Mouse (Mus musculus): ENCODE results near the gene Cnnm2. TPM values are rescaled to one million over a fixed set of nuclear protein-coding genes. Genes with fewer than 3 reads are reported as not detected.
A peak's percentile ranks its signal among the peaks of the same experiment; 100 is the strongest.
"Not testable (repeated sequence)": the region's sequence is repeated elsewhere in the genome, so short reads cannot be mapped to it uniquely, and the experiment has no call there.

Gene Cnnm2
- polyA plus RNA-seq, 1 experiment from 2014 or later: 2.4 TPM

GRCm38 (mm10) chr19:46727140-46727736 lies 34.2 kb upstream of the Cnnm2 start:
- ATAC-seq: no peak
- Histone ChIP-seq H3K4me3 (ENCODE audit: low read depth, low read length) (no peak overlapping the region), H3K27me3 (replicated peaks; ENCODE audit: insufficient read depth, low read length) (no peaks in the 10 kb centered on the region), H3K9ac (replicated peaks; ENCODE audit: low read depth) (no peak overlapping the region), H3K9me3 (ENCODE audit: low read length) (no peaks in the 10 kb centered on the region), H3K4me2 (replicated peaks; ENCODE audit: low read depth, low read length) (no peak overlapping the region), H3K4me1 (ENCODE audit: insufficient read depth, low read depth, low read length) (no peaks in the 10 kb centered on the region), H3K27ac (ENCODE audit: low read length) (no peak overlapping the region), H3K36me3 (ENCODE audit: insufficient read depth, low read length) (0 out of 2 replicates have a peak, but pooled peaks cover 7% of the 10 kb centered on the region)
- TF ChIP-seq CTCF (IDR thresholded peaks at IDR 0.05) (no peak), EP300 (IDR thresholded peaks at IDR 0.05) (no peak)
- peak; percentile 5 for DNase-seq (ENCODE audit: low spot score)
- WGBS: 54% methylated on average over 8 of the region's 8 CpGs

DNA sequence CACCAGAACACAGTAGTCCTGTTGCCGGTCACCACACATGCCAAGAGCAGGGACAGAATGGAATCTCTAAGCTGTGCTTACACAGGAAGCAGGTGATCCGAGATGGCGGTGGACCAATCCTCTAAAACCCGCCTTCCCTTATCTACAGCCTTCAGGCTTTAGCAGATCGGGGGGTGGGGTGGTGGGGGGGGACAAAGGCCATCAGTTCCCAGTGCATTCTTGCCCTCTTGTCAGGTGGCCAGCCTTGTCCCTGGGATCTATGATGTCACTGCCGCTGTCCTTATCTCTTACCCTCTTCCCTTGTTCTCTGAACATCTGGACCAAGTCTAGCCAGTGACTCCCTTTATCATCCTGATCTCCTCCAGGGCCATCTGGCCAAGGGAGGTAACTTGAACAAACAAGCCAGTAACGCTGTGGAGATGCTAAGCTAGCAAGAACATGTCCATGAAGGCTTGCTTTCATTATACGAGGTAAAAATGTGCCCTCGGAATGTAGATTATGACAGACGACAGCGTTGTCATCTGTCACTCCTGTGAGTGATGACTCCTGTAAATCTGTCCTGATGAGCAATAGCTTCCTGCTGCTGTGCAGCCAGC lies 33.4 kb upstream of the Cnnm2 start:
- ATAC-seq: no peak
- no peaks in the 10 kb centered on the region for H3K9me3 ChIP-seq (ENCODE audit: low read length)
- WGBS: 38% methylated on average over 11 of the region's 11 CpGs
- TF ChIP-seq CTCF (IDR thresholded peaks at IDR 0.05) (no peak), EP300 (IDR thresholded peaks at IDR 0.05) (no peak)
- no peak overlapping the region for H3K9ac ChIP-seq (replicated peaks; ENCODE audit: low read depth)
- no peak for DNase-seq (ENCODE audit: low spot score)
- H3K4me1 ChIP-seq (ENCODE audit: insufficient read depth, low read depth, low read length): no peaks in the 10 kb centered on the region
- no peak overlapping the region for H3K4me2 ChIP-seq (replicated peaks; ENCODE audit: low read depth, low read length)
- H3K27me3 ChIP-seq (replicated peaks; ENCODE audit: insufficient read depth, low read length): no peaks in the 10 kb centered on the region
- no peak overlapping the region for H3K27ac ChIP-seq (ENCODE audit: low read length)
- 0 out of 2 replicates have a peak, but pooled peaks cover 7% of the 10 kb centered on the region for H3K36me3 ChIP-seq (ENCODE audit: insufficient read depth, low read length)
- H3K4me3 ChIP-seq (ENCODE audit: low read depth, low read length): no peak overlapping the region

DNA sequence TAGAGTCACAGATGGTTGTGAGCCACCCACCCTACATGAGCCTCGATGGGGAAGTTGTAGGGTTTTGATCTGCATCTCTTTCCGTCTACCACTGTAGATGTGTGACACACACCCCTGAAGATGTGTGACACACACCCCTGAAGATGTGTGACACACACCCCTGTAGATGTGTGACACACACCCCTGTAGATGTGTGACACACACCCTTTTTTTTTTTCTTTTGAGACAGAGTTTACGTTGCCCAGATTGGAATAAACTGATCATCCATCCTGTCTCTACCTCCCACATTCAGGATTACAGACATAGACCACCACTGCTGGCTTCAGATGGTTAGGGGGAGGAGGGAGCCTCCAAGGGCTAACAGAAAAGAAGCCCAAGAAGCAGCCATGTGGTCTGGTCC lies 32.5 kb upstream of the Cnnm2 start:
- H3K27ac ChIP-seq (ENCODE audit: low read length): no peak overlapping the region
- TF ChIP-seq EP300 (IDR thresholded peaks at IDR 0.05) (no peak), CTCF (IDR thresholded peaks at IDR 0.05) (no peak)
- H3K9me3 ChIP-seq (ENCODE audit: low read length): no peaks in the 10 kb centered on the region
- H3K9ac ChIP-seq (replicated peaks; ENCODE audit: low read depth): no peak overlapping the region
- no peak overlapping the region for H3K4me2 ChIP-seq (replicated peaks; ENCODE audit: low read depth, low read length)
- no peak for ATAC-seq
- no peak overlapping the region for H3K4me3 ChIP-seq (ENCODE audit: low read depth, low read length)
- no peaks in the 10 kb centered on the region for H3K4me1 ChIP-seq (ENCODE audit: insufficient read depth, low read depth, low read length)
- no peaks in the 10 kb centered on the region for H3K27me3 ChIP-seq (replicated peaks; ENCODE audit: insufficient read depth, low read length)
- WGBS: 73% methylated on average over 3 of the region's 3 CpGs
- no peak for DNase-seq (ENCODE audit: low spot score)
- H3K36me3 ChIP-seq (ENCODE audit: insufficient read depth, low read length): 0 out of 2 replicates have a peak, but pooled peaks cover 7% of the 10 kb centered on the region

DNA sequence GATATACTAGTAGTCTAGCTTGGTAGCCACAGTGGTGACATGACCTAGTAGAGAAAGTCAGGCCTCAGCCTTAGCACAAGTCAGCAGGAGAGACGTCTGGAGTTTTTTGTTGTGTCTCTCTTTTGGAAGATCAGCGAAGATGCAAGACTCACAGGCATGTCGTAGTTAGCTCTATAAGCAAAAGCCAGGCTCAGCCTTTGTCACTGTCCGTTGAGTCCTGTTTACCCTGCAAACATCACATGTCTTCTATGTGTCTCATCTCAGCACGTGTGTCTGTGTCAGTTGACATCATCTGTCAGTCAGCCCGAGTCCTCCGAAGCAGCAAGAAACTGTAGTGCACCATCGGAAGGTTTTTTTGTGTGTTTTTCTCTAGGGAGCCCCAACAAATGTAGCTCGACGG lies 30.0 kb upstream of the Cnnm2 start:
- no peak for ATAC-seq
- Histone ChIP-seq H3K4me1 (ENCODE audit: insufficient read depth, low read depth, low read length) (no peaks in the 10 kb centered on the region), H3K9ac (replicated peaks; ENCODE audit: low read depth) (no peak overlapping the region), H3K4me2 (replicated peaks; ENCODE audit: low read depth, low read length) (no peak overlapping the region), H3K9me3 (ENCODE audit: low read length) (no peaks in the 10 kb centered on the region), H3K36me3 (ENCODE audit: insufficient read depth, low read length) (0 out of 2 replicates have a peak, but pooled peaks cover under 1% of the 10 kb centered on the region), H3K4me3 (ENCODE audit: low read depth, low read length) (no peak overlapping the region), H3K27ac (ENCODE audit: low read length) (no peak overlapping the region), H3K27me3 (replicated peaks; ENCODE audit: insufficient read depth, low read length) (no peaks in the 10 kb centered on the region)
- 80% methylated on average over 10 of the region's 10 CpGs for WGBS
- TF ChIP-seq CTCF (IDR thresholded peaks at IDR 0.05) (no peak), EP300 (IDR thresholded peaks at IDR 0.05) (no peak)
- DNase-seq (ENCODE audit: low spot score): no peak

GRCm38 (mm10) chr19:46732673-46733072 lies 28.7 kb upstream of the Cnnm2 start:
- H3K4me3 ChIP-seq (ENCODE audit: low read depth, low read length); ATAC-seq; H3K4me2 ChIP-seq (replicated peaks; ENCODE audit: low read depth, low read length); H3K27ac ChIP-seq (ENCODE audit: low read length); DNase-seq (ENCODE audit: low spot score); H3K27me3 ChIP-seq (replicated peaks; ENCODE audit: insufficient read depth, low read length); H3K36me3 ChIP-seq (ENCODE audit: insufficient read depth, low read length); H3K9ac ChIP-seq (replicated peaks; ENCODE audit: low read depth); H3K4me1 ChIP-seq (ENCODE audit: insufficient read depth, low read depth, low read length); H3K9me3 ChIP-seq (ENCODE audit: low read length): not testable (repeated sequence)
- WGBS: 90% methylated on average over 5 of the region's 5 CpGs
- peak; percentile 27; the same call in 1 of the 2 replicates for TF ChIP-seq CTCF (IDR thresholded peaks at IDR 0.05)

- ATAC-seq: no peak
- Histone ChIP-seq H3K4me3 (ENCODE audit: low read depth, low read length) (no peak overlapping the region), H3K27me3 (replicated peaks; ENCODE audit: insufficient read depth, low read length) (no peaks in the 10 kb centered on the region), H3K9ac (replicated peaks; ENCODE audit: low read depth) (no peak overlapping the region), H3K36me3 (ENCODE audit: insufficient read depth, low read length) (no peaks in the 10 kb centered on the region), H3K4me2 (replicated peaks; ENCODE audit: low read depth, low read length) (no peak overlapping the region), H3K27ac (ENCODE audit: low read length) (no peak overlapping the region), H3K4me1 (ENCODE audit: insufficient read depth, low read depth, low read length) (no peaks in the 10 kb centered on the region), H3K9me3 (ENCODE audit: low read length) (no peaks in the 10 kb centered on the region)
- WGBS: 81% methylated on average over 7 of the region's 7 CpGs
- no peak for DNase-seq (ENCODE audit: low spot score)
- TF ChIP-seq EP300 (IDR thresholded peaks at IDR 0.05) (no peak), CTCF (IDR thresholded peaks at IDR 0.05) (no peak)
Measured at GRCm38 (mm10) chr19:46733626-46734025, 27.8 kb upstream of the Cnnm2 start.
